Mouse (Mus musculus): ENCODE measurements around the gene Vmn1r88. TPM values are rescaled to one million over a fixed set of nuclear protein-coding genes. Genes with fewer than 3 reads are reported as not detected.
"Not testable (repeated sequence)": the region's sequence is repeated elsewhere in the genome, so short reads cannot be mapped to it uniquely, and the experiment has no call there.

The Vmn1r88 gene
- not detected in 2 replicates for polyA plus RNA-seq (2015; fragmentation: Nextera tagmentation; extraction: Ambion mirVana)

GRCm38 (mm10) chr7:13159268-13159667 lies at the start of gene Vmn1r88:
Vmn1r88 (plus strand) TSS chr7:13159568.
- H3K4me1 ChIP-seq (replicated peaks; ENCODE audit: control insufficient read depth, insufficient read depth, low read length): no peaks in the 10 kb centered on the region
- H3K9me3 ChIP-seq (ENCODE audit: control insufficient read depth, low read length): no peaks in the 10 kb centered on the region
- no peaks in the 10 kb centered on the region for H3K27me3 ChIP-seq (replicated peaks; ENCODE audit: control insufficient read depth, insufficient read depth, low read length)
- no peaks in the 10 kb centered on the region for H3K36me3 ChIP-seq (ENCODE audit: control insufficient read depth, insufficient read depth)
- no peak within 1 kb of the TSS for H3K4me3 ChIP-seq (replicated peaks; ENCODE audit: low read length)
- H3K27ac ChIP-seq (ENCODE audit: low read length): no peak within 1 kb of the TSS
- H3K9ac ChIP-seq (replicated peaks; ENCODE audit: low read depth, low read length): no peak within 1 kb of the TSS
- H3K4me2 ChIP-seq (ENCODE audit: low read length): no peak within 1 kb of the TSS
- ATAC-seq: no peak

- no peaks in the 10 kb centered on the region for H3K4me1 ChIP-seq (replicated peaks; ENCODE audit: control insufficient read depth, insufficient read depth, low read length)
- no peaks in the 10 kb centered on the region for H3K36me3 ChIP-seq (ENCODE audit: control insufficient read depth, insufficient read depth)
- no peak within 1 kb of the TSS for H3K27ac ChIP-seq (ENCODE audit: low read length)
- no peaks in the 10 kb centered on the region for H3K9me3 ChIP-seq (ENCODE audit: control insufficient read depth, low read length)
- no peak within 1 kb of the TSS for H3K4me2 ChIP-seq (ENCODE audit: low read length)
- no peaks in the 10 kb centered on the region for H3K27me3 ChIP-seq (replicated peaks; ENCODE audit: control insufficient read depth, insufficient read depth, low read length)
- no peak for ATAC-seq
- H3K9ac ChIP-seq (replicated peaks; ENCODE audit: low read depth, low read length): no peak within 1 kb of the TSS
- H3K4me3 ChIP-seq (replicated peaks; ENCODE audit: low read length): no peak within 1 kb of the TSS
Measured at GRCm38 (mm10) chr7:13119817-13120216, 39.6 kb upstream of the Vmn1r88 start, which contains the start of gene Vmn1r86. Vmn1r86 (minus strand) TSS chr7:13119917.

- peak overlapping the region; percentile 22 for H3K4me3 ChIP-seq (replicated peaks; ENCODE audit: low read length)
- H3K27me3 ChIP-seq (replicated peaks; ENCODE audit: control insufficient read depth, insufficient read depth, low read length); H3K27ac ChIP-seq (ENCODE audit: low read length); H3K9me3 ChIP-seq (ENCODE audit: control insufficient read depth, low read length); H3K36me3 ChIP-seq (ENCODE audit: control insufficient read depth, insufficient read depth); H3K4me1 ChIP-seq (replicated peaks; ENCODE audit: control insufficient read depth, insufficient read depth, low read length); H3K9ac ChIP-seq (replicated peaks; ENCODE audit: low read depth, low read length): not testable (repeated sequence)
- under 1% methylated on average over 12 of the region's 34 CpGs for WGBS
- ATAC-seq: peak; percentile 84
- H3K4me2 ChIP-seq (ENCODE audit: low read length): peak overlapping the region; percentile 42
Measured at GRCm38 (mm10) chr7:13123554-13124153, 35.7 kb upstream of the Vmn1r88 start.

- no peaks in the 10 kb centered on the region for H3K36me3 ChIP-seq (ENCODE audit: control insufficient read depth, insufficient read depth)
- H3K9me3 ChIP-seq (ENCODE audit: control insufficient read depth, low read length): no peaks in the 10 kb centered on the region
- no peaks in the 10 kb centered on the region for H3K4me1 ChIP-seq (replicated peaks; ENCODE audit: control insufficient read depth, insufficient read depth, low read length)
- no peak for ATAC-seq
- 86% methylated on average over 2 of the region's 2 CpGs for WGBS
- H3K4me3 ChIP-seq (replicated peaks; ENCODE audit: low read length): no peak overlapping the region
- no peak overlapping the region for H3K9ac ChIP-seq (replicated peaks; ENCODE audit: low read depth, low read length)
- H3K27ac ChIP-seq (ENCODE audit: low read length): no peak overlapping the region
- H3K27me3 ChIP-seq (replicated peaks; ENCODE audit: control insufficient read depth, insufficient read depth, low read length): no peaks in the 10 kb centered on the region
- no peak overlapping the region for H3K4me2 ChIP-seq (ENCODE audit: low read length)
Measured at GRCm38 (mm10) chr7:13131856-13132255, 27.5 kb upstream of the Vmn1r88 start.

- Histone ChIP-seq H3K4me3 (replicated peaks; ENCODE audit: low read length) (no peak overlapping the region), H3K36me3 (ENCODE audit: control insufficient read depth, insufficient read depth) (no peaks in the 10 kb centered on the region), H3K27ac (ENCODE audit: low read length) (no peak overlapping the region), H3K9ac (replicated peaks; ENCODE audit: low read depth, low read length) (no peak overlapping the region), H3K4me2 (ENCODE audit: low read length) (no peak overlapping the region), H3K27me3 (replicated peaks; ENCODE audit: control insufficient read depth, insufficient read depth, low read length) (no peaks in the 10 kb centered on the region), H3K9me3 (ENCODE audit: control insufficient read depth, low read length) (no peaks in the 10 kb centered on the region), H3K4me1 (replicated peaks; ENCODE audit: control insufficient read depth, insufficient read depth, low read length) (no peaks in the 10 kb centered on the region)
- no peak for ATAC-seq
Measured at GRCm38 (mm10) chr7:13137340-13137739, 22.0 kb upstream of the Vmn1r88 start.

GRCm38 (mm10) chr7:13140057-13140456 lies 19.3 kb upstream of the Vmn1r88 start, which contains the start of gene Vmn1r87:
Vmn1r87 (minus strand) TSS chr7:13140157.
- no peak within 1 kb of the TSS for H3K9ac ChIP-seq (replicated peaks; ENCODE audit: low read depth, low read length)
- no peaks in the 10 kb centered on the region for H3K27me3 ChIP-seq (replicated peaks; ENCODE audit: control insufficient read depth, insufficient read depth, low read length)
- H3K4me1 ChIP-seq (replicated peaks; ENCODE audit: control insufficient read depth, insufficient read depth, low read length): no peaks in the 10 kb centered on the region
- no peak within 1 kb of the TSS for H3K27ac ChIP-seq (ENCODE audit: low read length)
- no peaks in the 10 kb centered on the region for H3K9me3 ChIP-seq (ENCODE audit: control insufficient read depth, low read length)
- H3K4me3 ChIP-seq (replicated peaks; ENCODE audit: low read length): no peak within 1 kb of the TSS
- WGBS: 94% methylated on average over 1 of the region's 1 CpGs
- no peak within 1 kb of the TSS for H3K4me2 ChIP-seq (ENCODE audit: low read length)
- ATAC-seq: no peak
- no peaks in the 10 kb centered on the region for H3K36me3 ChIP-seq (ENCODE audit: control insufficient read depth, insufficient read depth)

- H3K9me3 ChIP-seq (ENCODE audit: control insufficient read depth, low read length): no peaks in the 10 kb centered on the region
- H3K27me3 ChIP-seq (replicated peaks; ENCODE audit: control insufficient read depth, insufficient read depth, low read length): no peaks in the 10 kb centered on the region
- no peak within 1 kb of the TSS for H3K27ac ChIP-seq (ENCODE audit: low read length)
- H3K4me1 ChIP-seq (replicated peaks; ENCODE audit: control insufficient read depth, insufficient read depth, low read length): no peaks in the 10 kb centered on the region
- no peaks in the 10 kb centered on the region for H3K36me3 ChIP-seq (ENCODE audit: control insufficient read depth, insufficient read depth)
- no peak within 1 kb of the TSS for H3K4me3 ChIP-seq (replicated peaks; ENCODE audit: low read length)
- no peak within 1 kb of the TSS for H3K4me2 ChIP-seq (ENCODE audit: low read length)
- H3K9ac ChIP-seq (replicated peaks; ENCODE audit: low read depth, low read length): no peak within 1 kb of the TSS
- no peak for ATAC-seq
Measured at GRCm38 (mm10) chr7:13212720-13213119, 53.4 kb downstream of the Vmn1r88 start, which contains the start of gene Vmn1r89. Vmn1r89 (plus strand) TSS chr7:13213020.

Other genes with a start within 250 kb of the Vmn1r88 start
- gene Rps5, start 237.3 kb upstream of the Vmn1r88 start, polyA plus RNA-seq (2015; fragmentation: Nextera tagmentation; extraction: Ambion mirVana): 660 and 678 TPM in 2 replicates
- 0.65 and 0.67 TPM in 2 replicates for gene Rnf225, start 232.2 kb upstream of the Vmn1r88 start, polyA plus RNA-seq (2015; fragmentation: Nextera tagmentation; extraction: Ambion mirVana)
- 16.8 and 17.4 TPM in 2 replicates for gene Zfp324, start 193.7 kb upstream of the Vmn1r88 start, polyA plus RNA-seq (2015; fragmentation: Nextera tagmentation; extraction: Ambion mirVana)
- gene Zfp446, start 181.7 kb upstream of the Vmn1r88 start, polyA plus RNA-seq (2015; fragmentation: Nextera tagmentation; extraction: Ambion mirVana): 11.8 and 13.0 TPM in 2 replicates
- gene Slc27a5, start 161.4 kb upstream of the Vmn1r88 start, polyA plus RNA-seq (2015; fragmentation: Nextera tagmentation; extraction: Ambion mirVana): 0.21 and 0.75 TPM in 2 replicates
- 230 and 237 TPM in 2 replicates for gene Trim28, start 160.5 kb upstream of the Vmn1r88 start, polyA plus RNA-seq (2015; fragmentation: Nextera tagmentation; extraction: Ambion mirVana)
- 43.0 and 44.1 TPM in 2 replicates for gene Zbtb45, start 149.5 kb upstream of the Vmn1r88 start, polyA plus RNA-seq (2015; fragmentation: Nextera tagmentation; extraction: Ambion mirVana)
- gene Chmp2a, start 124.8 kb upstream of the Vmn1r88 start, polyA plus RNA-seq (2015; fragmentation: Nextera tagmentation; extraction: Ambion mirVana): 170 and 175 TPM in 2 replicates
- gene Ube2m, start 121.3 kb upstream of the Vmn1r88 start, polyA plus RNA-seq (2015; fragmentation: Nextera tagmentation; extraction: Ambion mirVana): 66.8 and 67.7 TPM in 2 replicates
- 6.7 and 10.6 TPM in 2 replicates for gene Mzf1, start 104.8 kb upstream of the Vmn1r88 start, polyA plus RNA-seq (2015; fragmentation: Nextera tagmentation; extraction: Ambion mirVana)
- gene Vmn1r85, start 64.4 kb upstream of the Vmn1r88 start, polyA plus RNA-seq (2015; fragmentation: Nextera tagmentation; extraction: Ambion mirVana): 0.04 TPM in 2 replicates
- gene Vmn1r86, start 39.7 kb upstream of the Vmn1r88 start, polyA plus RNA-seq (2015; fragmentation: Nextera tagmentation; extraction: Ambion mirVana): not detected in 2 replicates
- gene Vmn1r87, start 19.4 kb upstream of the Vmn1r88 start, polyA plus RNA-seq (2015; fragmentation: Nextera tagmentation; extraction: Ambion mirVana): not detected in 2 replicates
- gene Vmn1r89, start 53.5 kb downstream of the Vmn1r88 start, polyA plus RNA-seq (2015; fragmentation: Nextera tagmentation; extraction: Ambion mirVana): not detected in 2 replicates
- gene Lig1, start 117.7 kb downstream of the Vmn1r88 start, polyA plus RNA-seq (2015; fragmentation: Nextera tagmentation; extraction: Ambion mirVana): 41.7 and 42.9 TPM in 2 replicates
- gene Zswim9, start 119.2 kb downstream of the Vmn1r88 start, polyA plus RNA-seq (2015; fragmentation: Nextera tagmentation; extraction: Ambion mirVana): 13.9 and 18.6 TPM in 2 replicates
- gene Pla2g4c, start 165.1 kb downstream of the Vmn1r88 start, polyA plus RNA-seq (2015; fragmentation: Nextera tagmentation; extraction: Ambion mirVana): 0.51 and 0.80 TPM in 2 replicates
- 0.25 TPM in 1 of 2 replicates, not detected in the other for gene Cabp5, start 238.6 kb downstream of the Vmn1r88 start, polyA plus RNA-seq (2015; fragmentation: Nextera tagmentation; extraction: Ambion mirVana)

Measured in forebrain, embryonic 16.5 days (tissue).